Mouse (Mus musculus): ENCODE measurements around the gene Pde1c.

The Pde1c gene

GRCm38 (mm10) chr6:56130493-56131159, 438.3 kb downstream of the Pde1c start:
- DNase-seq (ENCODE audit: extremely low read depth, insufficient read length, low spot score): no peak

- no peak for DNase-seq (ENCODE audit: extremely low read depth, insufficient read length, low spot score)
Observed at GRCm38 (mm10) chr6:56099520-56100101, 469.3 kb downstream of the Pde1c start.

GRCm38 (mm10) chr6:56098427-56098826, 470.5 kb downstream of the Pde1c start:
- DNase-seq (ENCODE audit: extremely low read depth, insufficient read length, low spot score): no peak

GRCm38 (mm10) chr6:56076378-56076805, 492.5 kb downstream of the Pde1c start:
- DNase-seq (ENCODE audit: extremely low read depth, insufficient read length, low spot score): no peak

GRCm38 (mm10) chr6:56068516-56068915, 500.4 kb downstream of the Pde1c start:
- no peak for DNase-seq (ENCODE audit: extremely low read depth, insufficient read length, low spot score)

GRCm38 (mm10) chr6:56066632-56067282, 502.1 kb downstream of the Pde1c start:
- DNase-seq (ENCODE audit: extremely low read depth, insufficient read length, low spot score): no peak

- no peak for DNase-seq (ENCODE audit: extremely low read depth, insufficient read length, low spot score)
Observed at GRCm38 (mm10) chr6:56063736-56064135, 505.2 kb downstream of the Pde1c start.

- DNase-seq (ENCODE audit: extremely low read depth, insufficient read length, low spot score): no peak
Observed at GRCm38 (mm10) chr6:56049104-56049503, 519.8 kb downstream of the Pde1c start.

- no peak for DNase-seq (ENCODE audit: extremely low read depth, insufficient read length, low spot score)
Observed at GRCm38 (mm10) chr6:56048580-56048979, 520.3 kb downstream of the Pde1c start.

- no peak for DNase-seq (ENCODE audit: extremely low read depth, insufficient read length, low spot score)
Observed at GRCm38 (mm10) chr6:56044716-56045115, 524.2 kb downstream of the Pde1c start.

GRCm38 (mm10) chr6:56044270-56044669, 524.6 kb downstream of the Pde1c start:
- DNase-seq (ENCODE audit: extremely low read depth, insufficient read length, low spot score): no peak

- no peak for DNase-seq (ENCODE audit: extremely low read depth, insufficient read length, low spot score)
Observed at GRCm38 (mm10) chr6:56039476-56040055, 529.3 kb downstream of the Pde1c start.

- no peak for DNase-seq (ENCODE audit: extremely low read depth, insufficient read length, low spot score)
Observed at GRCm38 (mm10) chr6:56035054-56035453, 533.8 kb downstream of the Pde1c start.

- no peak for DNase-seq (ENCODE audit: extremely low read depth, insufficient read length, low spot score)
Observed at GRCm38 (mm10) chr6:56032231-56032630, 536.7 kb downstream of the Pde1c start.

GRCm38 (mm10) chr6:56029986-56030385, 538.9 kb downstream of the Pde1c start:
- no peak for DNase-seq (ENCODE audit: extremely low read depth, insufficient read length, low spot score)

GRCm38 (mm10) chr6:56027966-56028365, 540.9 kb downstream of the Pde1c start:
- DNase-seq (ENCODE audit: extremely low read depth, insufficient read length, low spot score): no peak

- DNase-seq (ENCODE audit: extremely low read depth, insufficient read length, low spot score): no peak
Observed at GRCm38 (mm10) chr6:56027318-56027717, 541.6 kb downstream of the Pde1c start.

- DNase-seq (ENCODE audit: extremely low read depth, insufficient read length, low spot score): no peak
Observed at GRCm38 (mm10) chr6:56025533-56025932, 543.4 kb downstream of the Pde1c start.
